Mouse (Mus musculus) heart, postnatal 0 days (tissue): ENCODE measurements at regions not wholly inside any gene's neighbourhood (a gene's known extent, or its start where the extent isn't known, plus 50 kb on each side); places are given as distances from the start of the nearest gene placed in this dataset.

ENCODE experiments used
- CTCF ChIP-seq: IDR thresholded peaks from 2 replicates; pipeline ENCODE4 v1.5.1; 2016; ENCODE audit warnings: antibody characterized with exemption, control low read depth, low read depth
- EP300 ChIP-seq: IDR thresholded peaks from 2 replicates; pipeline ENCODE4 v1.6.1; 2016; ENCODE audit warnings: antibody characterized with exemption, low read depth

DNA sequence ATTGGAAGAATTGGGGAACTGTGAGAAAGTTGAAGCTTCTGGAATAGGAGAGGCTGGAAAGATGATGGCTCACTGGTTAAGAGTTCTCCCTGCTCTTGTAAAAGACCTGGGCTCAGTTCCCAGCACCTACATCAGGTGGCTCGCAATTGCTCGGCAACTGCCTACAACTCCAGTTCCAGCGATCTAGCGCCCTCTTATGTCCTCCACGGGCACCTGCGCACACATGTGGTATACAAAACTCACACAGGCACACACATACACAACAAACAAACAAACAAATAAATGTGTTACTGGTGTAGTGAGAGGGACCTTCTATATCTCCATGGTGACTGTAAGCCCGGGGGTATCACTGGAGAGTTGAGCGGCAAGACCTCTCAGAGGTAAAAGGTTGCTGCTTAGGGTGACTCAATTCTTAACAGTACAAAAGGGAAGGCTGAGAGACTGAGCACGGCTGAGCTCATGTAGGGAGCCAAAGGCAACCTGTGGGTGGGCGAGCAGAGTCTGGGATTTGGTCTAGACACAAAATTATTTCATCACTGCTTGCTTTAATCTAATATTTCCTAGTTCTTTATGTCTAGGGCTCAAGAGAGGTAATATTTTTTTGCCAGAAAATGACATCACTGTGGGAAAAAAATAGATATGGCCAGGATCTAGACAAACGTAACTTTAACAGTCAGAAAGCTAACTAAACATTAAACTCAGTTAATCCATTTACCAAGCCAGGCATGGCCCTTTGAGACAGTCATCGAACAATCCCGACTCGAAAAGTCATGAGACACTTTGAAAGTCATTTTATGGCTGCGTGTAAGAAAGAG is 104.2 kb upstream of the Syt6 start:
- TF ChIP-seq CTCF (no peak), EP300 (no peak)
